Mouse (Mus musculus) stomach, postnatal 0 days (tissue): Measurements from ENCODE around the gene Syt14.

Experiments used
- CTCF ChIP-seq: IDR thresholded peaks from 2 replicates; pipeline ENCODE4 v1.5.1; 2016; ENCODE audit warnings: antibody characterized with exemption, low read depth, mild to moderate bottlenecking, moderate library complexity
- EP300 ChIP-seq: optimal IDR thresholded peaks from 2 replicates; pipeline ENCODE3; 2016; ENCODE audit warnings: antibody characterized with exemption

GRCm38 (mm10) chr1:192994179-192994873 lies 41.2 kb downstream of the Syt14 start:
- TF ChIP-seq CTCF (no peak), EP300 (no peak)
